Mouse (Mus musculus) brain, embryonic 14.5 days (tissue): ENCODE measurements around the gene Tspan14.

Experiments used
- CTCF ChIP-seq: fragments of 200-500 bp; IDR thresholded peaks from 2 replicates; pipeline ENCODE4 v1.5.1; 2012; ENCODE audit warnings: inconsistent platforms, mild to moderate bottlenecking, moderate library complexity, borderline replicate concordance; ENCODE audit not compliant: insufficient read depth, insufficient read length; ENCODE audit errors: extremely low read depth
- POLR2A ChIP-seq: fragments of 200-500 bp; IDR thresholded peaks from 2 replicates; pipeline ENCODE4 v1.6.1; 2012; ENCODE audit warnings: mild to moderate bottlenecking, inconsistent platforms, borderline replicate concordance; ENCODE audit not compliant: poor library complexity, insufficient read depth, insufficient read length, severe bottlenecking; ENCODE audit errors: extremely low read depth

GRCm38 (mm10) chr14:41006263-41006662 lies 39.7 kb upstream of the Tspan14 start:
- TF ChIP-seq POLR2A (no peak), CTCF (no peak)
